18 mouse cellular contexts compared by ENCODE assay signal in the genomic region with DNA sequence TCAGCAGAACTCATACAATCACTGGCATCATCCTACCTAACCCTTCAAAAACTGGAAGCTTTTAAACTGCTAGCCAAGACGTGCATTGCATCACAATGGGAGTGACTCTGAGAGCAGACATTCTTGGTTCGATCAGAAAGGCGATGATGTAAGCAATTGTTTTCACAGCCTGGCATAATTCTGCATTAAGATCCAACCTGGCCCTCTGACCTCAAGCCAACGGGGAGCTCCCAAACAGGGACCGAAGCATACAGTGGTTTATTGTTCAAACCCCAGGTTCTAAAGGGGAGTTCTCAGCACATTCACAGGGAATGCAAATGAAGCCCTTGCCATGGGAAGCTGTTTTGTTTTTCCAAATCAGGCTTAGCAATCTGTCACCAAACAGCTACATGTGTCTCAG.
DNase-seq lines count a peak whose midpoint lies in the region; ATAC-seq lines count a peak whose summit lies in the region.
"Had no signal": no experiment of that assay in that cellular context is flagged by ENCODE, and none has a peak within 500 bp of the region (broad histone marks: within the 10 kb centered on the region; RNA-seq: fewer than 3 reads in every experiment).

No protein-coding gene starts in this region.

- H3K9me3 ChIP-seq in embryonic facial prominence, embryonic 10.5 days: no peaks in the 10 kb centered on the region
- H3K9me3 ChIP-seq in hindbrain, embryonic 12.5 days (replicated peaks): no peaks in the 10 kb centered on the region
- H3K9me3 ChIP-seq in midbrain, embryonic 16.5 days (replicated peaks; ENCODE audit: control insufficient read depth, low read length, poor library complexity, severe bottlenecking): no peaks in the 10 kb centered on the region
- H3K9me3 ChIP-seq in liver, embryonic 11.5 days (ENCODE audit: control insufficient read depth, low read length): no peaks in the 10 kb centered on the region
- H3K9me3 ChIP-seq: embryonic facial prominence, embryonic 13.5 days; heart, embryonic 13.5 days had no signal

- peak; percentile 78 for ATAC-seq in hindbrain, embryonic 12.5 days (ENCODE audit: low FRiP score)
- ATAC-seq in midbrain, embryonic 16.5 days: peak; percentile 38; the same call in 1 of the 2 replicates
- no peak for ATAC-seq in liver, embryonic 11.5 days (replicated peaks; ENCODE audit: low FRiP score)
- ATAC-seq: CD4-positive, CD25-positive, alpha-beta regulatory T cell, adult 4 months; liver, postnatal 0 days had no signal

- peaks cover 14% of the 10 kb centered on the region for H3K4me1 ChIP-seq in embryonic facial prominence, embryonic 10.5 days
- H3K4me1 ChIP-seq in hindbrain, embryonic 12.5 days: peaks cover 55% of the 10 kb centered on the region
- peaks cover 47% of the 10 kb centered on the region for H3K4me1 ChIP-seq in midbrain, embryonic 16.5 days (ENCODE audit: control insufficient read depth, insufficient read depth, low read length)
- H3K4me1 ChIP-seq in liver, embryonic 11.5 days (replicated peaks; ENCODE audit: control insufficient read depth, insufficient read depth, low read length): no peaks in the 10 kb centered on the region
- H3K4me1 ChIP-seq: embryonic facial prominence, embryonic 13.5 days had no signal

- intact Hi-C loops in heart, postnatal 10 days (cut with DNase I): no loop called here
- intact Hi-C loops in gastrocnemius, postnatal 36 days (cut with DNase I): no loop called here

- 14% methylated on average over 5 of the region's 5 CpGs for WGBS in embryonic facial prominence, embryonic 10.5 days
- 6% methylated on average over 5 of the region's 5 CpGs for WGBS in hindbrain, embryonic 12.5 days
- WGBS in midbrain, embryonic 16.5 days: 5% methylated on average over 5 of the region's 5 CpGs
- 50% methylated on average over 5 of the region's 5 CpGs for WGBS in liver, embryonic 11.5 days

- H3K27ac ChIP-seq in embryonic facial prominence, embryonic 10.5 days (replicated peaks): no peak overlapping the region
- peak overlapping the region; percentile 77 for H3K27ac ChIP-seq in hindbrain, embryonic 12.5 days
- peak overlapping the region; percentile 36 for H3K27ac ChIP-seq in midbrain, embryonic 16.5 days (ENCODE audit: low read length)
- no peak overlapping the region for H3K27ac ChIP-seq in liver, embryonic 11.5 days (ENCODE audit: low read depth, low read length)
- H3K27ac ChIP-seq: embryonic facial prominence, embryonic 13.5 days; heart, embryonic 13.5 days had no signal

- no peaks in the 10 kb centered on the region for H3K36me3 ChIP-seq in embryonic facial prominence, embryonic 10.5 days (replicated peaks)
- H3K36me3 ChIP-seq in hindbrain, embryonic 12.5 days: no peaks in the 10 kb centered on the region
- no peaks in the 10 kb centered on the region for H3K36me3 ChIP-seq in midbrain, embryonic 16.5 days (ENCODE audit: control insufficient read depth, insufficient read depth, low read length)
- H3K36me3 ChIP-seq in liver, embryonic 11.5 days (ENCODE audit: control insufficient read depth, insufficient read depth, low read length): no peaks in the 10 kb centered on the region
- H3K36me3 ChIP-seq: embryonic facial prominence, embryonic 13.5 days; heart, embryonic 13.5 days had no signal

- peak; percentile 19 for DNase-seq in ZHBTc4 (ENCODE audit: low read depth, low spot score)
- DNase-seq in embryonic facial prominence, embryonic 10.5 days (ENCODE audit: low spot score): peak; percentile 9
- DNase-seq in lung, postnatal 10 days: no peak
- no peak for DNase-seq in heart, postnatal 10 days
- no peak for DNase-seq in liver, embryonic 11.5 days (ENCODE audit: low spot score)
- DNase-seq in gastrocnemius, postnatal 36 days: no peak
- DNase-seq: adrenal gland, postnatal 14 days; cerebellum, adult 11 months; kidney, postnatal 4 days; left cerebral cortex, postnatal 4 days; liver, postnatal 0 days; spleen, adult 18-20 months; thymus, adult 18-20 months had no signal

- no peak overlapping the region for H3K4me3 ChIP-seq in embryonic facial prominence, embryonic 10.5 days
- H3K4me3 ChIP-seq in hindbrain, embryonic 12.5 days: no peak overlapping the region
- no peak overlapping the region for H3K4me3 ChIP-seq in midbrain, embryonic 16.5 days (ENCODE audit: low read depth, low read length)
- H3K4me3 ChIP-seq in liver, embryonic 11.5 days (ENCODE audit: low read depth, low read length): no peak overlapping the region
- H3K4me3 ChIP-seq: embryonic facial prominence, embryonic 13.5 days; heart, embryonic 13.5 days had no signal

- peak overlapping the region; percentile 24; the same call in 1 of the 2 replicates for H3K4me2 ChIP-seq in hindbrain, embryonic 12.5 days (replicated peaks)
- no peak overlapping the region; the same call in 1 of the 2 replicates for H3K4me2 ChIP-seq in midbrain, embryonic 16.5 days (ENCODE audit: low read length)
- no peak overlapping the region for H3K4me2 ChIP-seq in liver, embryonic 11.5 days
- H3K4me2 ChIP-seq: embryonic facial prominence, embryonic 13.5 days; heart, embryonic 13.5 days had no signal

- no peaks in the 10 kb centered on the region for H3K27me3 ChIP-seq in embryonic facial prominence, embryonic 10.5 days (replicated peaks; ENCODE audit: low read depth, poor library complexity, severe bottlenecking)
- H3K27me3 ChIP-seq in hindbrain, embryonic 12.5 days: no peaks in the 10 kb centered on the region
- no peaks in the 10 kb centered on the region for H3K27me3 ChIP-seq in midbrain, embryonic 16.5 days (ENCODE audit: control insufficient read depth, insufficient read depth, low read depth, low read length)
- H3K27me3 ChIP-seq in liver, embryonic 11.5 days (replicated peaks; ENCODE audit: control insufficient read depth, insufficient read depth, low read length): no peaks in the 10 kb centered on the region; the same call in 1 of the 2 replicates
- H3K27me3 ChIP-seq: embryonic facial prominence, embryonic 13.5 days; heart, embryonic 13.5 days had no signal

- H3K9ac ChIP-seq in hindbrain, embryonic 12.5 days: no peak overlapping the region
- H3K9ac ChIP-seq in midbrain, embryonic 16.5 days (ENCODE audit: low read depth, low read length): no peak overlapping the region
- no peak overlapping the region for H3K9ac ChIP-seq in liver, embryonic 11.5 days (ENCODE audit: low read depth, low read length)
- H3K9ac ChIP-seq: embryonic facial prominence, embryonic 13.5 days; heart, embryonic 13.5 days; liver, postnatal 0 days had no signal

Comparison
In these comparisons a context has a peak if more than half of its experiments do, and no peak if none do; other contexts are left out.
1. DNase-seq: peak in ZHBTc4 (single experiment) and embryonic facial prominence, embryonic 10.5 days (single experiment); none in lung, postnatal 10 days (single experiment), heart, postnatal 10 days (0 of 2), liver, embryonic 11.5 days (single experiment) and gastrocnemius, postnatal 36 days (0 of 2).
2. H3K27ac ChIP-seq: peak in hindbrain, embryonic 12.5 days (single experiment) and midbrain, embryonic 16.5 days (single experiment); none in embryonic facial prominence, embryonic 10.5 days (single experiment) and liver, embryonic 11.5 days (single experiment).